Mouse (Mus musculus) left cerebral cortex, adult 18-20 months (tissue): ENCODE results near the gene Capn15. TPM values are rescaled to one million over a fixed set of nuclear protein-coding genes. Genes with fewer than 3 reads are reported as not detected.
A peak's percentile ranks its signal among the peaks of the same experiment; 100 is the strongest.

Experiments used
- DNase-seq, 2 experiments: peaks; one replicate each; pipeline ENCODE4 v3.0.0; 2021 to 2022; ENCODE audit warnings: low spot score in 2 of 2, mixed read lengths in 1 of 2
- total RNA-seq, 2 experiments: library from RNA; stranded (reverse); gene quantifications; 2 replicates each; pipeline ENCODE4 v1.2.3; 2021

Capn15 gene
- total RNA-seq, 2 experiments from 2014 or later: 50.6 to 51.4 TPM

- no peak for DNase-seq
Measured at GRCm38 (mm10) chr17:26003864-26004263, 18.3 kb upstream of the Capn15 start.

GRCm38 (mm10) chr17:25998425-25998824, 12.8 kb upstream of the Capn15 start:
- DNase-seq: no peak

GRCm38 (mm10) chr17:25993489-25993888, 7.9 kb upstream of the Capn15 start:
- no peak for DNase-seq

GRCm38 (mm10) chr17:25992274-25992673, 6.7 kb upstream of the Capn15 start:
- DNase-seq: no peak

GRCm38 (mm10) chr17:25990331-25990730, 4.7 kb upstream of the Capn15 start:
- no peak for DNase-seq

- DNase-seq: no peak
Measured at GRCm38 (mm10) chr17:25984556-25985305, 865 bp downstream of the Capn15 start.

GRCm38 (mm10) chr17:25984066-25984465, 1.5 kb downstream of the Capn15 start:
- no peak for DNase-seq

GRCm38 (mm10) chr17:25982913-25983312, 2.7 kb downstream of the Capn15 start:
- no peak for DNase-seq

GRCm38 (mm10) chr17:25980854-25981253, 4.7 kb downstream of the Capn15 start:
- DNase-seq: peak; percentile 38 to 59

GRCm38 (mm10) chr17:25979829-25980738, 5.5 kb downstream of the Capn15 start:
- no peak for DNase-seq

GRCm38 (mm10) chr17:25970954-25971707, 14.5 kb downstream of the Capn15 start:
- no peak for DNase-seq

- no peak for DNase-seq
Measured at GRCm38 (mm10) chr17:25970448-25970847, 15.1 kb downstream of the Capn15 start.

- DNase-seq: no peak
Measured at GRCm38 (mm10) chr17:25968176-25968575, 17.4 kb downstream of the Capn15 start.

GRCm38 (mm10) chr17:25967652-25968051, 17.9 kb downstream of the Capn15 start:
- DNase-seq: no peak

GRCm38 (mm10) chr17:25964271-25964670, 21.3 kb downstream of the Capn15 start:
- DNase-seq: no peak

GRCm38 (mm10) chr17:25962413-25962905, 23.1 kb downstream of the Capn15 start:
- DNase-seq: no peak

GRCm38 (mm10) chr17:25961566-25961965, 24.0 kb downstream of the Capn15 start:
- no peak for DNase-seq

GRCm38 (mm10) chr17:25959630-25960467, 25.7 kb downstream of the Capn15 start:
- no peak for DNase-seq

- no peak for DNase-seq
Measured at GRCm38 (mm10) chr17:25958771-25959494, 26.7 kb downstream of the Capn15 start.
